Mouse (Mus musculus) embryo, embryonic 10.5 days (tissue): ENCODE measurements at regions not wholly inside any gene's neighbourhood (a gene's known extent, or its start where the extent isn't known, plus 50 kb on each side); places are given as distances from the start of the nearest gene placed in this dataset.

Experiments
- DNase-seq: peaks from one replicate; pipeline ENCODE4 v3.0.0-alpha.2; 2015; ENCODE audit warnings: low spot score

- DNase-seq: no peak
These were observed 231.4 kb upstream of the Chd6 start for GRCm38 (mm10) chr2:161340291-161340690.

- DNase-seq: peak; percentile 65
These were observed 230.6 kb upstream of the Chd6 start for GRCm38 (mm10) chr2:161339327-161340001.

GRCm38 (mm10) chr2:161338953-161339326 is 230.1 kb upstream of the Chd6 start:
- DNase-seq: no peak

- peak; percentile 44 for DNase-seq
These were observed 223.8 kb upstream of the Chd6 start for GRCm38 (mm10) chr2:161332653-161333052.

GRCm38 (mm10) chr2:161331850-161332365 is 223.0 kb upstream of the Chd6 start:
- DNase-seq: no peak

GRCm38 (mm10) chr2:161302796-161303195 is 193.9 kb upstream of the Chd6 start:
- DNase-seq: no peak

GRCm38 (mm10) chr2:161268861-161269413 is 160.1 kb upstream of the Chd6 start:
- DNase-seq: peak; percentile 22

GRCm38 (mm10) chr2:161266476-161266875 is 157.6 kb upstream of the Chd6 start:
- no peak for DNase-seq

- DNase-seq: peak; percentile 14
These were observed 156.3 kb upstream of the Chd6 start for GRCm38 (mm10) chr2:161265211-161265610.

- DNase-seq: no peak
These were observed 143.9 kb upstream of the Chd6 start for GRCm38 (mm10) chr2:161252761-161253160.

- DNase-seq: no peak
These were observed 132.8 kb upstream of the Chd6 start for GRCm38 (mm10) chr2:161241665-161242064.

GRCm38 (mm10) chr2:161237280-161237819 is 128.5 kb upstream of the Chd6 start:
- peak; percentile 14 for DNase-seq

GRCm38 (mm10) chr2:161233155-161233741 is 124.4 kb upstream of the Chd6 start:
- DNase-seq: no peak

- no peak for DNase-seq
These were observed 122.5 kb upstream of the Chd6 start for GRCm38 (mm10) chr2:161231405-161231804.

- DNase-seq: no peak
These were observed 106.9 kb upstream of the Chd6 start for GRCm38 (mm10) chr2:161215736-161216135.

- DNase-seq: peak; percentile 91
These were observed 106.0 kb upstream of the Chd6 start for GRCm38 (mm10) chr2:161214681-161215458.

- DNase-seq: no peak
These were observed 103.5 kb upstream of the Chd6 start for GRCm38 (mm10) chr2:161212322-161212882.

- no peak for DNase-seq
These were observed 88.0 kb upstream of the Chd6 start for GRCm38 (mm10) chr2:161196713-161197372.

- DNase-seq: no peak
These were observed 78.6 kb upstream of the Chd6 start for GRCm38 (mm10) chr2:161187516-161187915.

- peak; percentile 45 for DNase-seq
These were observed 76.2 kb upstream of the Chd6 start for GRCm38 (mm10) chr2:161185122-161185521.

GRCm38 (mm10) chr2:161177355-161178021 is 68.6 kb upstream of the Chd6 start:
- peak; percentile 87 for DNase-seq
